ENCODE assay signal across 8 mouse cellular contexts in the genomic region with DNA sequence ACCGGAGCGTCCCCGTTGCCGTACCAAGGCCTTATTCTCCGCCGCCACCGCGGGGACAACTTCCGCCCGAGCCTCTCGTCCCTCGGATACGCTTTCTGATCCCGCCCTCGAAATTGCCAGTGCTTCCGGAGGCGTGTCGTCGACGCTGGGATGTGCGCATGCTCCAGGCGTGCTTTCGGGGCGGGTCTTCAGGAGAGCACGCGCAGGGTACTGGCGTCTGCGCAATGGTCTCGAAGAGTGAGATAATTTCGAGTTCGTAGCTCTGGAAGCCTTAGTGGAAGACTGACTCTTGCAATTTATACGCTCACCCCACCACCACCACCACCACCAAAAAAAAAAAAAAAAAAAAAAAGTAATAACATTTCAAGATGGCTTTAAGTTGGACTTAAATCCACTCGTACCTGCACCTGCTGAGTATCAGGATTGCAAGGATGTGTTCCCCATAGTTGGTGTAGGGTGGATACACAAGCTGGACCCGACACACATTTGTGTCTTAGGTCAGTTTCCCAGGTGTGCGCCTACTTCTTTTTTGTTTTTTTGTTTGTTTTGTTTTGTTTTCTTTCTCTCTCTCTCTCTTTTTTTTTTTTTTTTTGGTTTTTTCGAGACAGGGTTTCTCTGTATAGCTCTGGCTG. TPM values are rescaled to one million over a fixed set of nuclear protein-coding genes. Genes with fewer than 3 reads are reported as not detected.
A peak's percentile ranks its signal among the peaks of the same experiment; 100 is the strongest.
DNase-seq lines count a peak whose midpoint lies in the region; ATAC-seq and TF ChIP-seq lines count a peak whose summit lies in the region.

Gene Zbtb43, minus strand, starts transcription at position 94 of the 632 bp plus-strand sequence.

- peak; percentile 97 for DNase-seq in ES-CJ7 (ENCODE audit: low read depth, low spot score)
- peak; percentile 94 for DNase-seq in cerebellum, adult 11 months
- peak; percentile 89 for DNase-seq in heart, postnatal 25 days (ENCODE audit: low spot score)
- peak; percentile 95 to 96 for DNase-seq in layer of hippocampus, adult 18-20 months (ENCODE audit: low spot score in 2 of 2)
- peak; percentile 94 for DNase-seq in lung, adult 2 months
- peak; percentile 94 to 95 for DNase-seq in thymus, adult 18-20 months

- H3K4me2 ChIP-seq in forebrain, embryonic 15.5 days (replicated peaks), result peak within 1 kb of the TSS; percentile 79

- peak; percentile 97 for ATAC-seq in forebrain, embryonic 15.5 days (replicated peaks)
- peak; percentile 98 for ATAC-seq in neutrophil, adult 5-6 weeks (ENCODE audit: extremely low read depth, insufficient number of reproducible peaks, low FRiP score, poor library complexity, severe bottlenecking)

- H3K36me3 ChIP-seq in forebrain, embryonic 15.5 days, result 0 out of 2 replicates have a peak, but pooled peaks cover 3% of the 10 kb centered on the region

- intact Hi-C loops in heart, postnatal 25 days (cut with DNase I), result no loop called here

- no peaks in the 10 kb centered on the region for H3K9me3 ChIP-seq in forebrain, embryonic 15.5 days

- no peaks in the 10 kb centered on the region for H3K27me3 ChIP-seq in forebrain, embryonic 15.5 days

- H3K4me1 ChIP-seq in forebrain, embryonic 15.5 days, result peaks cover 29% of the 10 kb centered on the region
- peaks cover 12% of the 10 kb centered on the region for H3K4me1 ChIP-seq in lung, adult 2 months (ENCODE audit: control insufficient read depth, insufficient read depth, low read length)

- H3K4me3 ChIP-seq in forebrain, embryonic 15.5 days, result peak within 1 kb of the TSS; percentile 98
- peak within 1 kb of the TSS; percentile 62 for H3K4me3 ChIP-seq in lung, adult 2 months (replicated peaks; ENCODE audit: extremely low read depth, low read depth, low read length)

- WGBS in forebrain, embryonic 15.5 days, result 5% methylated on average over 36 of the region's 36 CpGs
- WGBS in lung, adult 2 months, result 5% methylated on average over 36 of the region's 36 CpGs

- TF ChIP-seq CTCF in lung, adult 2 months (IDR thresholded peaks at IDR 0.05; ENCODE audit: insufficient read depth, low read length), result no peak

- H3K27ac ChIP-seq in forebrain, embryonic 15.5 days (replicated peaks), result peak within 1 kb of the TSS; percentile 64

- H3K9ac ChIP-seq in forebrain, embryonic 15.5 days (replicated peaks), result peak within 1 kb of the TSS; percentile 93

- peak; percentile 91 for TF ChIP-seq POLR2A in lung, adult 2 months (IDR thresholded peaks at IDR 0.05; ENCODE audit: borderline replicate concordance, extremely low read depth, low read depth, low read length)

RNA-seq across cellular contexts. Expression of gene Zbtb43, which starts in this region (rescaled TPM):
- polyA plus RNA-seq in forebrain, embryonic 15.5 days (2015; fragmentation: Nextera tagmentation; extraction: Ambion mirVana), result 31.4 and 35.8 TPM in 2 replicates
- 10 to 100 TPM; 21.3 to 24.2 TPM for total RNA-seq in heart, postnatal 25 days (2021)
- 10 to 100 TPM; 22.4 to 29.6 TPM for total RNA-seq in layer of hippocampus, adult 18-20 months (2021)
- polyA plus RNA-seq in lung, adult 2 months (2012; rRNA removed), result 6.8 and 9.9 TPM in 2 replicates
- 25.2 and 26.2 TPM in 2 replicates for total RNA-seq in neutrophil, adult 5-6 weeks (2017)

Comparison
In these comparisons a context has a peak if more than half of its experiments do, and no peak if none do; other contexts are left out.
1. Peak in every context shown above with its lines: DNase-seq, ATAC-seq, H3K4me3 ChIP-seq and H3K27ac ChIP-seq.